Mouse (Mus musculus) adrenal gland (tissue): ENCODE results near the gene Psg20.
"Not testable (repeated sequence)": the region's sequence is repeated elsewhere in the genome, so short reads cannot be mapped to it uniquely, and the experiment has no call there.

ENCODE experiments used
- intact Hi-C: fragments of 180-260 bp; cut with DNase I; formaldehyde crosslinking; loops from one replicate; pipeline ENCODE4 v1.15.1; 2025
- long read RNA-seq, 2 experiments: library from polyadenylated mRNA; unstranded; transcript quantifications; one replicate each; pipeline ENCODE4 v2.0.0; 2020; ENCODE audit warnings: borderline replicate concordance in 1 of 2; ENCODE audit not compliant: insufficient replicate concordance in 1 of 2

The Psg20 gene
- long read RNA-seq, experiment 1 = 0 reads
- long read RNA-seq, experiment 2 = 0 reads

DNA sequence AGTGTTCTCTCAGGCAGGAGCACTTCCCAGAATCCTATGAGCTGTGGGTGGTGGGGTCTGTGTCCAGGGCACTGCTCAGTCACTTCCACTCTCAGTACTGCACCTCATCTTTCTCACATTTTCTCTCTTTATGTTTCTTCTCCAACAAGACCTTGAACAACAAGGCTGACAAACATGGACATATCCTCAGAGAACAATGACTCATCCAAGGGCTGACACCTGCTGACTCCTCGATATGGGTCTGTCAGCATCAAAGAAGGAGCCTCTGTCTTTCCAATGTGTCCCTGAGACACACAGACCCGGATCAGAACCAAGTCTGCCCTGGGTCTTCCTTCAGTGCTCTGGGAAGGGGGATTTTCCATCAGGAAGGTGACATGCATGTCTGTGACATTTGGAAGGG is at the start of gene Psg20:
Gene Psg20, minus strand, starts transcription at position 101 of the 400 bp plus-strand sequence.
- intact Hi-C loops = no loop called here

DNA sequence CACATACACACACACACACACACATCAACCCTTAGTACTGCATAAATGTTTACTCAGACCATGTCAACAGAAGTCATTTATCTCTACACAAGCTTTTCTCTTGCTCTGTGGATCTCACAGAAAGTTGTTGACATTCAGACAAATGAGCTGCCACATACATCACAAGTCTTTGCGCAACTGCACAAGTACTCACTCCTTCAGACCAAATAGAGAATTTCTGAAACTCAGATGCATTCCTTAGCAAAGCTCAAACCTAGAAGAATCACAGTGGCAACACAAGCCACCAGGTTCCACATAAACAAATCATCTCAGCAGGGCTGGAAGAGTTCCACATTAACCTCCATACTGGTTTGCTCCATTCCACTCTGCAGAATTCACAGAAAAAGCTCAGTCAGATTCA is 48.5 kb upstream of the Psg20 start:
- intact Hi-C loops = no loop called here

DNA sequence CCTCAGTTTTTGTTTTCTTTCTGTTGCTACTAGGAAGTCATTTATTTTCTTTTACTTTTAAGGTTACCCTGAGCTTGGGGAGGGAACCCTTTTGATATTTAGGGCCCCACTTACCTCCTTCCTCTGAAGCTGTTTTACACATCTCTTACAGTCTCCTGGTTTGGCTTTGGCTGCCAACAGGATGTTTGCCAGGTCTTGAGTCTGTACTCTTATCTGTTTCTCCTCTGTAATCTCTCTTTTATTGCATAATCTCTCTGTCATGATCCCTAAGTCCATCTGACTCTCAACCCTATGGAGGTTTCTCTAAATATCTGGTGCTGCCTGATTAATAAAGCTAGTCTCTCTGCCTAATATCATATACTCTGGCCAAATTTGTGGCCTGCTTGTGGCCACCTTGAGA is 47.1 kb upstream of the Psg20 start:
- intact Hi-C loops = no loop called here

DNA sequence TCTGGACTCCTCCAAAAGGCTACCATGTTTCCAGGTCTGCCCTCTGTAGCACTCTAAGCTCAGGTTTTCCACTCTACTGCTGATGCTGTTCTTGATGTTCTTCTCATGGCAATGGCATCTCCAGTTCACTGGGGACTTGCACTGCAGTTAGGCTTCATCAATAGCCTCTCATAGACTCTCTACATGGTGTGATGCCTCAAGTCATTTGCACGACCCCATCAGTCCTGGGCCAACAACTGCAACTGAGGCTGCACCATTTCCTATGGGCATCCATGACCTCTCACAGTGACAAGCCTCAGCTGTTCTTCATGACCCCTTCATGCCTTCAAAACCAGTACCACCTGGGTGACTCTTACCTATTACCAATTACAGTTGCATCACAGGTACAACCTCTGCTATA is 42.4 kb upstream of the Psg20 start:
- intact Hi-C loops = no loop called here

DNA sequence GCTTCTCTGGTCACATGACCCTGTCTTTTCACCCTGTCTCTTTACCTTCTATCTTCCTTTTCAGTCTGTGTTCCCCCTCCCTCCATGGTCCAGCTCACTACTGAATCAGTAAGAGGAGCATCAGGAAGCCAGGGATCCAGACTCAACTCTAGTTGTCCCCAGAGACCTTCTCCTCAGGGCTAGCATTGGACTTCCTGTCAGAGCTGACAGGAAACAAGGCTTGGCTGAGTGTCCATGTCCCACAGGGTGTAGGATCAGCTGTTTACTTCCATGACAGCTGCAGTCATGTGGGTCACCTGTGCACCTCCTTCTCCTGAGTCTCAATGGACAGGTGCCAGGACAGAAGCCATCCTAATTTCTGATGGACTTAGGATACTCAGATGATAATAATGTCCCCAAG is 39.9 kb upstream of the Psg20 start:
- intact Hi-C loops = not testable (repeated sequence)

DNA sequence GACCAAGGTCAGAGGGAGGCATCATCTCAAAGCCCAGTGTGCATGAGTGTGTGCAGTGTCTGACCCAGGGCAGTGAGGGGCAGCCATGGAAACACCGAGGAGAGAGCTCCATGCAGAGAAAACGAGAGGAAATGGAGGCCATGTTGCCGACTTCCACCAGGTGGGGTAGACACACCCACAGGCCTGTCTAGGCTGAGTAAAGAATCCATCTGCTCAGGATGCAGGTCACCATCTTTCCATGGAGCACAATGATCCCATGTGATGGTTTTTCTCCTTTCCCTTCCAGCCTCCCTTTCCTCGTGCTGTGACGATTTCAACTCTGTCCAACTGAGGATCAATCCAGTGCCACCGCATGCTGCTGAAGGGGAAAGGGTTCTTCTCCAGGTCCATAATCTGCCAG is 38.0 kb upstream of the Psg20 start:
- intact Hi-C loops = no loop called here

DNA sequence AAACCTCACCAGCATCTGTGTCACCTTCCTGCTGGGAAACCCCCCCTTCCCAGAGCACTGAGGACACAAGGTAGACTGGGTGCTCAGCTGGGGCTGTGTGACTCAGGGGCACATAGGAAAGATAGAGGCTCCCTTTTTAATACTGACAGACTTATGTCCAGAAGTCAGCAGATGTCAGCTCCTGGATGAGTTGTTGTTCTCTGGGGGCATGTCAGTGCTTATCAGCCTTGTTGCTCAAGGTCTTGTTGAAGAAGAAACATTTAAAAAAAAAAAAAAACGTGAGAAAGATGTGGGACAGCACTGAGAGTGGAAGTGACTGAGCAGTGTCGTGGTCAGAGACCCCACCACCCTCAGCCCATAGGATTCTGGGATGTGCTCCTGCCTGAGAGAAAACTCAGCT is 31.8 kb upstream of the Psg20 start, which contains the start of gene Psg22:
Gene Psg22, plus strand, starts transcription at position 301 of the 400 bp plus-strand sequence.
- intact Hi-C loops = no loop called here

DNA sequence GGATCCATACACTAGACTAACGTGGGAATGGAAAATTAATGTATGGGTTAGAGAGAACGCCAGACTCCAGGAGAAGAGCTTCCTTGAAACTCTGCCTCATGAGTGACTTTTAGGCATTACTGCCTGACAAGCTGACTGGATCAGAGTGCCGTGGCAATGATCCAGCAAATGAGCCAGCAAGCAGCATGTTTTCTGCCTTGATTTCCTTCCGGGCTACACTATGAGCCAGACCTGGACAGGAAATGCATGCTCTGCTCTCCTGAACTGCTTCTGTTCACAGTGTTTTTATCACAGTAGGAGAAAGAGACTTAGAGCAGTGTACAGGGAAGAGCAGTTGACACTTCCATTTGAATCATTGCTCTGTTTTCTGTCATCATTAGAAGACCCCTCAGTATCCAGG is 29.6 kb upstream of the Psg20 start:
- intact Hi-C loops = no loop called here

DNA sequence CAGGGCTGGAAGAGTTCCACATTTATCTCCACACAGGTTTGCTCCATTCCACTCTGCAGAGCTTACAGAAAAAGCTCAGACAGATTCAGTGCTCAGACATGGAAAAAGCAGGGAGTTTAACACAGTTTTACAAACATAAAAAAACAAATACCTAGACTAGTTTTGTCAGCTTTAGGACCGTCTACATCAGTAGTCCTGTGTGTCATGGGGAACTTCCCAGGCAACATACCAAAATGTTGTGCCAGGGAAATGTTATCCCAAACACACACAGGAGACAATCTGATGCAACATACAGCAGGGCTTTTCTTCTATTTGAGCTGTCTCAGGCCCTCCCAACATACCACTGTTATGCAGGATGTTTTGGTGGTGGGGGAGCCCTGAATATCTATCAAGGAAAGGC is 24.9 kb upstream of the Psg20 start:
- intact Hi-C loops = no loop called here

DNA sequence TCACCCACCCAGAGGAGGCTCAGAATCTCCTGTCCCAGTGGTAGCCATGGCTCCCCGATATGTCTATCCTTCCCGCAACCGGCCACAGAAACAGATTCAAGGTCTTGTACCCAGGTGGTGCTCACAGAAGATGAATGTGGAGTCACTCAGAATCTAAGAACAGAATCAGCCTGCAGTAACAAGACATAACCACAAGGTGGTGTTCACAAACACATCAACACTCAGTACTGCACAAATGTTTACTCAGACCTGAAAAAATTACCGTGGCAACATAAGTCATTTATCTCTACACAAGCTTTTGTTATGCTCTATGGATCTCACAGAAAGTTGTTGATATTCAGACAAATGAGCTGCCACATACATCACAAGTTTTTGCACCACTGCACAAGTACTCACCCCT is 24.3 kb upstream of the Psg20 start:
- intact Hi-C loops = not testable (repeated sequence)

DNA sequence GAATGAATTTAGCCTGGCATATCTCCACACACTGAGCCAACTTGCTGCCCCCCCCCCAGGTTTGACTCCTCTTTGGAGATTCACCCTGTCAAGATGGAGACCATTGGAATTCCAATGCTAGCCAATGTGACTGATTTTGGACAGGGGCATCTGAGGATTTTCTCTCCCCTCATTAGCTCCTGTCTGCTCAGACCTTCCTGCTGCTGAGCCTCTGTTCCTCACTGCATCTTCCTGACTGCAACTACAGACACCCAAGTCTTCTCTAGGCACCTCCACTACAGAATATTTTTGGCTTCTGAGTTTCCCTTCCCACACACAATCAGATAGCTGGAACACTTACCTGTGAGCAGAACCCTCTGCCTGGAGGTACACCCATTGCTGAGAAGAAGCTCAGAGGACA is 399 bp downstream of the Psg20 start:
- intact Hi-C loops = no loop called here

DNA sequence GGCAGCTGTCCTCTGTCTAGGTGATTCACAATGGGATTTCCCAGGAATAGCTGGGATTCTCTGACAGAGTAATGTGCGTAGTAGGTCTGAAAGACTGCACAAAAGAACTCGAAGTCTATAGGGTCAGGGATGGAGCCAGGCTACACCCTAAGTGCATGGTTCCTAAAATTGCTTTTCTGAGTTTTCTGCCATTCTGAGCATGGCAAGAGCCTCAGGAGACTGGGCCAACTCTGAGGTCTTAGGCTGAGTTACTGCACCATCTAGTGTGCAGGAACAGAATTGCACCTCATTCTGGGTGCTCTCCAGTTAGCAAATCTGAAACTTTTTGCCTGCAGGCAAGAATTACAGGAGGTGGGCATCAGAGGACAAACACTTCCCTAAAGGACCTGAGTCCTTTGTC is 6.2 kb downstream of the Psg20 start:
- intact Hi-C loops = no loop called here

DNA sequence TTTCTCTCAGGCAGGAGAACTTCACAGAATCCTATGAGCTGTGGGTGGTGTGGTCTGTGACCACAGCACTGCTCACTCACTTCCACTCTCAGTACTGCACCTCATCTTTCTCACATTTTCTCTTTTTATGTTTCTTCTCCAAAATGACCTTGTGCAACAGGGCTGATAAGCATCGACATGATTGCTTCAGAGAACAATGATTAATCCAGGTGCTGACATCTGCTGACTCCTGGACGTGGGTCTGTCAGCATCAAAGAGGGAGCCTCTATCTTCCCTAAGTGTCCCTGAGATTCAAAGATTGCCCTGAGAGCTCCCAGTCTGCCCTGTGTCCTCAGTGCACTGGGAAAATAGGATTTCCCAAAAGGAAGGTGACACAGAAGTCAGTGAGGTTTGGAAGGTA is 29.4 kb downstream of the Psg20 start, which contains the start of gene Psg21:
Gene Psg21, minus strand, starts transcription at position 101 of the 400 bp plus-strand sequence.
- intact Hi-C loops = not testable (repeated sequence)

DNA sequence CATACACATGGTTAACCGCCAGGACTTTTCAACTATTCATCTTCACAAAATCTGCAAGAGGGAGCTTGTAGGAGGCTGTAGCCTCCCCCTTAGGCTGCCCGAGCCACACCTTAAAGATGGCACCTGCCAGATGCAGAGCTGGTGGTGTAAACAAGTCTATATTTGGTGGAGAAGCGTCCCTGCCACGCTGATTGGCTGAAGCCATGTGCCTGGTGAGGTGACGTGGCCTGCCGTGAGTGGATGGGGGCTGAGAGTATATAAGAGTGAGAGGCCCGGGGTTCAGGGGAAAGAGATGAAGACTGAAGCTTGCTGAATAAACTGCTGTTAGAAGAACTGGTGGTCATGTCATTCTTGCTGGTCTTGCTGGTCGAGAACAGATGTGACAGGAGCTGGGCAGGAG is 59.1 kb downstream of the Psg20 start:
- intact Hi-C loops = not testable (repeated sequence)
